Mouse (Mus musculus): ENCODE data around the gene Syt7. TPM values are rescaled to one million over a fixed set of nuclear protein-coding genes. Genes with fewer than 3 reads are reported as not detected.

Syt7 gene
- polyA plus RNA-seq, 1 experiment, result 1.2 TPM

DNA sequence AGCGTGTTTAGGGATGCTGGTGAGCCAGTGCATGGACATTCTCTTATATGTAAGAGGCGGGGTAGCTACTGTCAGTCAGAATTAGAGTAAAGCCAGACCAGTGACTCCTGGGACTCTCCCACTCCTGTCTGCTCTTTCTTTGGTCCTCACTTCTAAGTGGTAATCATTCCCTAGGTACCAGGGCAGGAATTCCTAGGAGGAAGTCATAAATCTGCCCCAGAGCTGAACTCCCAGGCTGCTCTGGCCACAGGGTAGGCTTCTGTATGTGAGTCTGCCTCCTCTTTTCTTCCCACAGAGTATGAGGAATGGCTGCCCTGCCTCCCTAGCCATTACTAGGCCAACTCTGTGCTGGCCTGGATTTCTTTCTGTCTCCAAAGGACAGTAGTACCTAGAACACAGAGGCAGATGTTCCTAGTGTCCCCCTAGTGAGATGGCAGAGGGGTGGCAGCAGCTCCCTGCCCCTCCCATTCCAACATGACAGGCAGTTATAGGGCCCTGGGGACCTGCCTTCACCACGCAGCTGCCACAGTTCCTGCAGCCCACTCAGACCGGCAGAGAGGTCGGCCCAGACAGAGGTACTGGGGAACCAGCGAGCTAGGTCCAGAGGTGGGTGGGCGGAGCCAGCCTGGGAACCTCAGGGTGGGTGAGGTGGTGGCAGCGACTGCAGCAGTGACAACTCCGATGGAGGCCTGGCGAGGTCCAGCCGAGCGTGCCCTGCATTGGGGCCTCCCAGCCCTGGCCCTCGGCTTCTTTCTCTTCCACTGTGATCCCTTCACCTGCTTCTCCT is 36.8 kb downstream of the Syt7 start:
- DNase-seq (ENCODE audit: low spot score), result no peak

DNA sequence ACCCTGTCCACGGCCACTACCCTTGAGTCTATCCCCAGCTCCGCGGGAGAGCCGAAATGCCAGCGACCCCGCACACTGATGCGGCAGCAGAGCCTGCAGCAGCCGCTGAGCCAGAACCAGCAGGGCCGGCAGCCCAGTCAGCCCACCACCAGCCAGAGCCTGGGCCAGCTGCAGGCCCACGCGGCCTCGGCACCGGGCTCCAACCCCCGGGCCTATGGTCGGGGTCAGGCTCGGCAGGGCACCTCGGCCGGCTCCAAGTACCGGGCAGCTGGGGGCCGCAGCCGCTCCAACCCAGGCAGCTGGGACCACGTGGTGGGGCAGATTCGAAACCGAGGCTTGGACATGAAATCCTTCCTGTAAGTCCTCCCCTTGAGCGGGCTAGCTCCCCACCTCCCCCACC is 37.4 kb downstream of the Syt7 start:
- no peak for DNase-seq (ENCODE audit: low spot score)

DNA sequence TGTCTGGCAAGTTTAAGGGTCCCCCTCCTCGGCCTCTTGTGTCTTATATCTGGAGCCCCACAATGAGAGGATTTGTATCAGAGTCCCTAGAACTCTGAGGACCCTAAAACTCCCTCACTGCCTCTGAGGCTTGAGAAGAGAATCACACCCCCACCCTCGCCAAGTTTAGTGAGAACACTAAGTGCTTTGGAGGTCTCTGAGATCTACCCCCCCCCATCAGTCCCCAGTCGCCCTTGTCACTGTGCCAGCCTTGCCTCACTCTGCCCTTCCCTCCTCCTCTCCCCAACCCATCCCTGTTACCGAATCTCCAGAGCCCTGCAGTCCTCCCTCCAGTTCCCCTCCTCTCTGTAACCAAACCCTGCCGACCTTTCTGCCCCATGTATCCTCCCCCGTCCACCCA is 37.9 kb downstream of the Syt7 start:
- no peak for DNase-seq (ENCODE audit: low spot score)

DNA sequence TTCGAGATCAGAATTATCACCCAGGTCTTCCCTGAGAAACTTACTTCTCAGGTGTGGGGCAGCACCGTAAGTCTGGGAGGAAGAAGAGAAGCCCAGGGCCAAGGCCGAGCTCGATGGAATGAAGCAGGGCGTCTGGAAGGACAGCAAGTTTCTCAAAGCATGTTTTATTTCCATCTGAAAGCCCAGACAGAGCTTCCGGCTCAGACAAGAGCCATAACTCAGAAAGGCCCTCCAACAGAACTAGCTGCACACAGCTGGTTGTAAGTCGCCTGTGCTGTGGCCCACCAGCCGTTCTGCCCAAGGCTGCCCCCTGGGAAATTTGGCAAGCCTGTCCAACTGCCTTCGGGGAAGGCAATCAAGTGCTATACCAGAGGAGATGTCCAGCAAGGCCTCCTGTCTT is 38.5 kb downstream of the Syt7 start:
- DNase-seq (ENCODE audit: low spot score), result no peak

DNA sequence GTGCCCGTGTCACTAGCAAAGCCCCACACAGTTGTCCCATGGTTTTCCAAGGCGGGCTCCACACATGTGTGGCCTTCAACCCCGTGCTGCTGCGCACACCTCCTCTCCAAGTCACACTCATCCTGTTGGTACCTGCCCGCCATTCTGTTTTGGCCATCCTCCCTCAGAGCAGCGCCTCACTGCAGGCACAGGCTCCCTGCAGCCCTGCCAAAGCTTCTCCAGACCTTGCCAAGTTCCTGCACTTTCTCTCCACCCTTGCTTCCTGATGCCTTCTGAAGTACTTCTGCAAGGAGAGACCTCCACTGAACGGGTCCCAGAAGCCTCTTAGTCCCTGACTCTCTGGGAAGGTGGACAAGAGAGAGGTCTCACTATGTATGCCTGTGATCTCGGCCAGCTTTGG is 40.5 kb downstream of the Syt7 start:
- no peak for DNase-seq (ENCODE audit: low spot score)

DNA sequence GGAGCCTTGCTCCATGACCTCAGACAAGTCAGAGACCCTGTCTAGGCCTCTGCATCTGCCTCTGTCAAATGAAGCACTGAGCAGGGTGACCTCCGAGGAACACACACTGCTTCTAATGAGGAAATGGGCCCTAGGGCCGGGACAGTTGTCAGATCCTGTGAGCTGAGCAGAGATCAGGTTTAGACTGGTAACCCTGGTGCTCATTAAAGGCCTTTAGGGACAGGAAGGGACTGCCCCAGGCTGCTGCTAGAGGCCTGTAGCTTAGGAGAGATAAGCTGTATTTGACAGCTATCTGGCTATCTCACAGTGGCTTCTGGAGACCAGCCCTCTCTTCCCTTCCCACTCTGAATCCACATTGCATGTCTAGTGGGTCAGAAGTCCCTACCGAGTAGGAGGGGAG is 42.5 kb downstream of the Syt7 start:
- DNase-seq (ENCODE audit: low spot score), result no peak

DNA sequence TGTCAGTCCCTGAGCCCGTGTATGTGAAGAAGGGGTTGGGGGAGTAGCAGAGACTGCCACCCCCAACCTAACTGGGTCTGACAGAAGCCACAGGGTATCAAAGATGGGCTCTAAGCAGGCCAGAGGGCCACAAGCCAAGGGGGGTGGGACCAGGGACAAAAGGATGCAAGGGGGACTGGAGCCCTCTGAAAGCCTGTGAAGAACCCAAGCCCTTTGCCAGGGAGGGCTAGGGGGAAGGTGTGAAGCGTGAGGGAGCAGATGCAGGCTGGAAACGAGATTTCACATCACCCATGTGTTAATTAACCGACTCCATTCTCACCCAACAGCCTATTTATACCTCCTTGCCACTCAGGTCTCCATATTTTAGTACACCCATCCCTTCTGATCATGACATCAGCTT is 43.0 kb downstream of the Syt7 start:
- no peak for DNase-seq (ENCODE audit: low spot score)

DNA sequence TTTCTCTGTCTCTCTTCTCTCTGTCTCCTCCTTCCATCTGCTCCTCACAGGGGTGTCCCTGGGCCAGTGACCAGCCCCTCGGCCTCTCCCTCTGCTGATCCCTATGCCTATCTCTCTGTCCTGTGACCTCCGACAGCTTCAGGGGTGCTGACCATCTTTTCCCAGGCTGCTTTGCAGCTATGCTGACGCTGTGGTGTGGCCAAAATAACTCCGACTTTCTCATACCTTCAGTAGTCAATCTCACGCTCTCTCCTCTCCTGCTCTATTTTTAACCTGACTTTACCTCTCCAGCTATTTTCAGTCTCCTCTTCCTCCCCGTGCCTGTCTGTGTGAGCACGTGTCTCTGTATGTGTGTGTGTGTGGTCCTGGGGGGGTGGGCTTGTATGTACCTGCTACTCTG is 44.3 kb downstream of the Syt7 start:
- DNase-seq (ENCODE audit: low spot score), result no peak

DNA sequence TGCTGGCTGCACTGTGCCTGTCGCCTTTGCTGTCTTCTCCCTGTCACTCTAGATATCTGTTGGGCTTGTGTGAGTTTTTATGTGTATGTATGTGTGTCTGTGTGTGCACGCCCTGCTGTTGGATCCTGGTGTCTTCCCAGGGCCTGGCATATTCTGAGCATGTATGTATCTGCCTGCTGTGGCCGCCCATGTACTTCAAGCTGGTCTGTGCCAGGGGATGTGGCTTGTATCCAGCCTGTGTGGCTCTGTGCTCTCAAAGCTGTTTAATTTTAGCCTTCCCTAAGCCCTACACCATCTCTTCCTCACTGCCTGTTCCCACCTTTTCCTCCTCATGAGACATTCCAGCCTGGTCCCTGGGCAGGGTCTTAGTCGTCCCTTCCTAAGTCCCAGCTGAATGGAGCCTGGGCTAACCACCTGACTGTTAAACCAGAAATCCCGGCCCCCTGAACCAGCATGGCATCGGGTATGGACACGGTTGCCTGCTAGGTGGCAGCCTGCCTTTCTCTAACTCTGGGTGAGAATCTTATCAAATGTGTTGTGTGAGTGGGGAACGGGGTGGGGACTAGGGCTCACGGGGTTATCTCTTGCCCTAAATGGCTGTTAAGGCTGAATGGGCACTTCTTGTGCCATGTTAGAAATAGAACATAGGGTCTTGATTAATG is 45.1 kb downstream of the Syt7 start:
- DNase-seq (ENCODE audit: low spot score), result no peak

DNA sequence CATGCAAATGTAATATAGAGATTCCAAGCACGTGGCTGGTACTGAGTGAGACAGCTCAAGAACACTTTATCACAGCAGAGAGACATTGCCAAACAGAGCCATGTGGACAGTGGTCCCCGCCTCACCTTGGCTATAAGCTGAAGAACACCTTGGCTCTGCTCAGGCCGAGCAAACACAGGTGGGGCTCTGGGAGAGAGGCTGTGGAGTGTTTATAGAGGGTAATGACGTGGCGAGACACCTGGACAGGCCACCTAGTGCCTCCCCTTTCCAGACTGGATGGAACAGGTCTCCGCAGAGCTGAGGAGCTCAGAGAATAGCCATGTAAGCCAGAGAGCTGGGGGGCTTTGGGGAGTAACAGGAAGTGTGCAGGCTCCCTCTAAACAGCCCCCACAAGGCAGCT is 46.0 kb downstream of the Syt7 start:
- no peak for DNase-seq (ENCODE audit: low spot score)

DNA sequence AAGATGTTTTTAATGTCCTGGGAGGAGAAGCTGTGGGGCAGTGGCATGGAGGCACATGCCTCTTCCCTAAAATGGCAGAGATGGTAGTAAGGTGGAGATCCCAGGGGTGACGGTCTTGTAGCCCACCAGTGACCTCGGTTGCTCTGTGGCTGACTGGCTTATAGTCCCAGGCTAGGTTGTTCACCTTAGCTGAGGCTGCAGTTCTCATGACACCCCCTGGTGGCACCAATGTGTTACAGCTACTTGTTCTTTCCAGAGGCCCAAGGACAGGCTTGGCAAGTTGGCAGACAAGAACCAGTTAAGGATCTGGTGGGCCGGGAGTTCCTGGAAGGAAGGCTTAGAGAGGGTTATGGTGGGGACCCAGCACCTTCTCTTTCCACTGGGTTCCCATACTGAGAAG is 47.0 kb downstream of the Syt7 start:
- DNase-seq (ENCODE audit: low spot score), result no peak

DNA sequence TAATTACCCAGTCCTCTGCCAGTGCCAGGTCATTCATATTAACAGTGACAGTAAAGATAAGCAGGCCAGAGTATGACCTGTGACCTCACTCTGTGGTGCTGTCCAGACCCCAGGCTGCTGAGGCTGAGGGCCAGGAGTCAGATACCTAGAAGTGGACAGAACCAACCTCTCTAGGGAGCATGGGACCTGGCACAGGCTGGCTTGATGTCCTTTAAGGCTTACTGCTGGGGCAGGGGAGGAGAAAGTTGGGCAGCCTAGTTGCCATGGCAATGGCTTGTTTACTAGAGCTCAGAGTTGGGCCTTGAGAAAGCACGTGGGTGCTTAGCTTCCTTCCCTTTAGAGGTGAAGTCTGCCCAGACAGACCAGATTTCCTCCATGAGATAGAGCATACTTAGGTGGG is 47.8 kb downstream of the Syt7 start:
- no peak for DNase-seq (ENCODE audit: low spot score)

DNA sequence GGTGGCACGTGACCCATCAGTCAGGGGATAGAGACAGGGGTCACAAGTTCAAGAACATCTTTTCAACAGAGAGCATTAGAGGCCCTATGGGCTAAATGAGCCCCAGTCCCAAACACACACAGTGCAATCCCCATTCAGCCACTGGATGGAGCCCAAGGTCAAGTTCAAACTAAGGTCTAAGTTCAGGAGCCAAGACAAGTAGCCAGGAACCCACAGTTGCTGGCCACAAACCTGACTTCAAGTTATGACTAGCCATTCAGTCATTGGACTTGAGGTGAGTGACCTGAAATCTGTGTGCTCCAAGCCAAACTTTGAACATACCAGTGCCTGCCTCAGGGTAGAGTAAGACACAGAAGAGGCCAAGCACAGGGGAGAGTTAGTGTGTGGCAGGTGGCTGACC is 48.6 kb downstream of the Syt7 start:
- DNase-seq (ENCODE audit: low spot score), result no peak

DNA sequence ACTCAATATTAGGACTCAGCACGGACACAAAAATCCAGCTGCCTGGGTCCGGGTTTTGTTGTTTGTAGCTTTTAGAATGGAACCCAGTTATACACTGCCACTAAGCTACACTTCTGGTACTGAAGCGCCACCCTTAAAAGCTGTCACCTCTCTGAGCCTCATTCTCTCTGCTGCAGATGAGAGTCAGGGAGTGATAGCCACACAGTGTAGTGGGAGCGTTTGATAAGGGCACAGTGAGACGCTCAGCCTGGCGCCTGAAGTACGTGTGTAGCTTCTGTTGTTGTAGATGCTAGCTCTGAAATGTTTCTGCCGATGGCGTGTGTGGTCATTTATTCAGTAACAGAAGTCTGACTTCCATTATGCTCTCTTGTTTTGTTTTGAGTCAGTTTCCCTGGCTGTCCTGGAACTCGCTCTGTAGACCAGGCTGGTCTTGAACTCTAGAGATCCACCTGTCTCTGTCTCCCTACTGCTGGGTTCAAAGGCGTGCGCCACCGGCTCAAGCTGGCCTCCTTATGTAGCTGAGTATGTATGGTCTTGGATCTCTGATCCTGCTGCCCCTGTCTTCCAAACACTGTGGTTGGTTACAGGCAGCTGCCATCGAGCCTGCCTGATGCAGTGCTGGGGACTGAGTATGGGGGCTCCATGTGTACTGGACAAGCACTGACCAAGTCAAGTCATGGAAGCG is 55.9 kb downstream of the Syt7 start:
- no peak for DNase-seq (ENCODE audit: low spot score)

DNA sequence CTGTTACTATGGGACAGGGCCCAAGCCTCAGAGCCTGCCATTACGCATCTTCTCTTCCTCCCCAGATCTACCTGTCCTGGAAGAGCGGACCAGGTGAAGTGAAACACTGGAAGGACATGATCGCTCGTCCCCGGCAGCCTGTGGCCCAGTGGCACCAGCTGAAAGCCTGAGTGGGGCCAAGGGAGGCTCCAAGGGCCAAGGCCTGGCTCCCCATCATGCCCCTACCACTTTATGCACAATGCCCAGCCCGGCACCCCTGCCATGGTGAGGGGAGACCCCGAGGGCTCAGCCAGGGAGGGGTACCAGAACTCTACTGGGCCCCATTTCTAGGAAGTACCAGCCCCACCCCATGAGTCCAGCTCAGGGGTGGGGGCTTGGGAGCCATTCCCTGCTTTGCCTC is 59.4 kb downstream of the Syt7 start:
- DNase-seq (ENCODE audit: low spot score), result no peak

DNA sequence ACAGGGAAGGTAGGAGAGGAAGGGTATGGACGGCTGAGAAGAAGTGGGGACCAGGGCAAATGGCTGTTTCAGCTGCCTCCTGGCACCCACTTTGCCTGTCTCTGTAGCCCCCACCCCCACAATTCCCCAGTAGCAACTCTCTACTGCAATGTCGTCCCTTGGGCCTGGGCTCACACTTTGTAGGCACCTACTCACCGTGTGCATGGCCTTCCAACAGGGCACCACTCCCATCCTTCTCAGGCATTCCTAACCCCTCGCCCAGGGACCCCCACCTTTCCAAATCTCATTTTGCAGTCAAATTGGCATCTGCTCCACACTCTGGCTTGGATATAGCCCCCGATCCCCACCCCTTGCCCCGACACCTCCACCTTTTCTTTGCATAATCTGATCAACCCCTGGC is 60.3 kb downstream of the Syt7 start:
- no peak for DNase-seq (ENCODE audit: low spot score)

DNA sequence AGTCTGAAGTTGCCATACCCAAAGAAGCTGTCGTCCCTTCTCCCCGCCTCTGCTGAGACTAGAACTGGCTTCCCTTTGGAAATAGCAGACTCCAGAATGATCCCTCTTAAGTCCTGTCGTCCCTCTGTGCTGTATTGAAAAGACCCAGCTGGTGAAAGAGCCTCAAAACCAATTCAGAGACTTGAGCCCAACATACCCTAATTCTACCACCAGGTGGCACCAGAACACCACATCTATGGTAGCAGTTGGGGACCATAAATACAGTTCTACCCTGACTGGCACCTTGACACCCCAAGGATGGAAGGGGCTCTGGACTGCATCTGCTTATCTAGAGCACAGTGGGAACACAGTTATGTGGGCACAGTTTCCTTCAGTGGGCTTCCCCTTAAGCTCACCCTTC is 60.8 kb downstream of the Syt7 start:
- DNase-seq (ENCODE audit: low spot score), result no peak

DNA sequence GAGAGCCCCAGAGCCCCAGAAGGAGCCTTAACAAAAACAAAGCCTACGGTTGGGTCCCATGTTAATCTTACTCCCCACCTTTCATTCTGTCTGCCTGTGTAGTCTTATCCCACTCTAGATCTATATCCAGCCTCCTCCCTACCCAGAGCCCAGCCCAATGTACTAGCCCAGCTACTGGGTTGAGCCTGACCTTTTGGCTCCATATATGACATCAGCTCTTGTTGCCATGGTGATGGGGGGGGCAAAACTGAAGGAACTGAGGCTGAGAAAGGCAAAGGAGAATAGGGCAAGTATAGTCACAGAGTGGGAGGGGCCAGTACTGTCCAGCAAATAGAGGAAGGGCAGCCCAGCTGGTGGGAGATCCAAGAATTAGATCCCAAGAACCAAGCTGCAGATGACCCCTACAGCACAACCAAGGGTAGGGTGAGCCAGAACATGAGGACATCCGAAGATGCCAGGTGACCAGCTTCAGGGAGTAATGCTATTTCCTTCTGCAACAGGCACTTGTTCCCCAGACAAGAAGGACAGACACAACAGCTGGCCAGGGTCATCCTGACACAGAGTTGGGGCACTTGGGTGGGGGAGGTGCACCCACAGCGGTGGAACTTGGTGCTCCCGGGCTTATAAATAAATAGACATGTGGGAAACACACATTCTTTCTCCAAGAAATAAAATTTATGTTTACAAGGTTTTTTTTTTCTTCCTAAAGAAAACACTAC is 66.0 kb downstream of the Syt7 start:
- no peak for DNase-seq (ENCODE audit: low spot score)

DNA sequence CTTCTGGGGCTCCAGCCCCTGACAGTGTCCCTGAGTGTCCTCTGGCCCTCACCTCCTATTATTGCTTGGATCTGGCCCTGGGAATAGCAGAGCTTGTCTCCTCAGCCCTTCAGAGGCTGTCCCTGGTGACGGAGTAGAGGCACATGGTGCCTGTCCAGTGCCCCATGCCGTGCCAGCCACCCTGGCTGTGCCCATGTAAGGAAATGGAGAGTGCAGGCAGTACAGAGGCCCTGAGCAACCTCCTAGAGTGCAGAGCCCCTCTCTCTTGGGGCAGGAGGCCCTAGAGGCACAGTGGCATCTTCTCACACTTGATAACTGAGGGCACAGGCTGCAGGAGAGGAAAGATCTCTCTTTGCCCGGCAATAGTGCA is 66.5 kb downstream of the Syt7 start:
- DNase-seq (ENCODE audit: low spot score), result no peak

DNA sequence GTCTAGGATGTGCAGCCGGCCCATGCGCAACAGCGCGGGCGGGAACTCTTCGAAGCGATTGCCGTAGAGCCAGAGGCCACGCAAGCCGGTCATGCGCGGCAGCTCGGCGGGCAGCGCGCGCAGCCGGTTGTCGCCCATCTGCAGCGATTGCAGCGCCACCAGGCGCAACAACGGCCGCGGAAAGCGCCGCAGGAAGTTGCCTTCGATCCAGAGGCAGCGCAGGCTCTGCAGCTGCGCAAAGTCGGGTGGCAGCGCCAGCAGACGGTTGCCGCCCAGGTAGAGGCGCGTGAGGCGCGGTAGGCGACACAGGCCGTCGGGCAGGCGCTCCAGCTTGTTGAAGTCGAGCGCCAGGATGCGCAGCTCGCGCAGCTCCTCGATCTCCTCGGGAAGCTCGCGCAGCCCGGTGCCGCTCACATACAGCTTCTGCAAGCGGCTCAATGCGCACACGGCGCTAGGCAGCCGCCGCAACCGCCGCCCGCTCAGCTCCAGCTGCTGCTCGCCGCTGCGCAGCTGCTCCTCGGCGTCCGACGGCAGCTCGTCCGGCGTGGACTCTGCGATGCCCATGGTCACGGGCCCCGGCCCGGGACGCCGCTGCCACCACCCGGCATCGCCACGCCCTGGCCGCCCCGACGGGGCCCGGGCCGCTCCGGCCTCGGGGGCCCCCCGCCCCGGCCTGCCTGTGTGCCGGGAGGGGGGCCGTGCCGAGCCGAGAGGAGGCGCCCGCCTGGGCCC is 68.0 kb downstream of the Syt7 start, which contains the start of gene Lrrc10b:
TSS of gene Lrrc10b (minus strand) at position 722 of the 732 bp plus-strand sequence.
- peak; percentile 42 for DNase-seq (ENCODE audit: low spot score)

DNA sequence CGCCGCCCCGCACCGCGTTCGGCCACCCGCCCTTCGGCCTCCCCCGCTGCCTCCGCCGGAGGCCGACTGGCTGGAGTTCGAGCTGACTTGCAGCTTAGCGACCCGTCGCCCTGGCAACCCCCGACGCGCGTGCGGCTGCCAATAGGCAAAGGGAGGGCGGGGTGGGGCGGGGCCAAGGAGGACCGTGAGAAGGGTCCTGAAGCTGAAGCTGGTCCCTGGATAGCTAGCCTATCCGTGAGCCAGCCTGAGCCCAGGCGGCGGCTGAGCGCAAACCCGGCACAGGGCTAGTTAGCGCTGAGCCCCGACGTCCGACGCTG is 68.6 kb downstream of the Syt7 start:
- peak; percentile 39 for DNase-seq (ENCODE audit: low spot score)

DNA sequence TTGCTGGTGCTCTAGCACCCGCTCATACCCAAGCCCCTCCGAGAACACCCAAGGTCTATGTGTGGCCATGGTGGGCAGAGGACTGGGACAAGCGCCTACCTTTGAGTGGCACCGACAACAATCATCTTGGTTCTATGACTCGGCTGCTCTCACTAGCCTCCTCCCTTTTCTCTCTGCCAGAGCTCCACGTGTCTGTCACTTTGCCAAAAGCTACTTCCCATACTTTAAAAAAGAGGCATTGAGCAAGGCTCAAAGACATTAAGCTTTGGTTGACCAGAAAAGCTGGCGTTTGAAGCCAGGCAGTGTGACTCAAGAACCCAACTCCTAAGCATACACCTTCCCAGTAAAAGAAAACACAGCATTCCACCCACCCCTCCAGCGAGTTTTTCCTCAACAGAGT is 69.2 kb downstream of the Syt7 start:
- no peak for DNase-seq (ENCODE audit: low spot score)
